Mouse (Mus musculus) megakaryocyte, embryonic 14.5 days (primary cell): ENCODE measurements around the gene Akr1d1. TPM values are rescaled to one million over a fixed set of nuclear protein-coding genes. Genes with fewer than 3 reads are reported as not detected.

ENCODE experiments used
- H3K27me3 ChIP-seq: replicated peaks from 2 replicates; pipeline ENCODE3; 2012; ENCODE audit warnings: inconsistent platforms
- H3K36me3 ChIP-seq: replicated peaks from 2 replicates; pipeline ENCODE3; 2012; ENCODE audit warnings: low read length, inconsistent platforms, mixed read lengths
- H3K4me1 ChIP-seq: 2 replicates; pipeline ENCODE4 v1.6.1; 2012; ENCODE audit warnings: inconsistent platforms
- H3K4me3 ChIP-seq: replicated peaks from 2 replicates; pipeline ENCODE3; 2012; ENCODE audit warnings: moderate library complexity, mild to moderate bottlenecking, inconsistent platforms
- H3K9me3 ChIP-seq: 2 replicates; pipeline ENCODE4 v1.6.1; 2012; ENCODE audit warnings: inconsistent platforms
- FLI1 ChIP-seq: IDR thresholded peaks from 2 replicates; pipeline ENCODE4 v1.6.1; 2012; ENCODE audit warnings: low read length, inconsistent platforms, mixed read lengths
- GATA1 ChIP-seq: IDR thresholded peaks from 3 replicates; pipeline ENCODE4 v1.6.1; 2012; ENCODE audit warnings: mixed read lengths, low read length, inconsistent platforms, borderline replicate concordance
- polyA plus RNA-seq: library from polyadenylated mRNA; stranded (reverse); fragments of >175 nt; gene quantifications from 2 replicates; pipeline ENCODE4 v1.2.3, GENCODE M21; 2012; ENCODE audit warnings: low replicate concordance; ENCODE audit not compliant: insufficient read depth

The Akr1d1 gene
- polyA plus RNA-seq, 1 experiment, result not detected

DNA sequence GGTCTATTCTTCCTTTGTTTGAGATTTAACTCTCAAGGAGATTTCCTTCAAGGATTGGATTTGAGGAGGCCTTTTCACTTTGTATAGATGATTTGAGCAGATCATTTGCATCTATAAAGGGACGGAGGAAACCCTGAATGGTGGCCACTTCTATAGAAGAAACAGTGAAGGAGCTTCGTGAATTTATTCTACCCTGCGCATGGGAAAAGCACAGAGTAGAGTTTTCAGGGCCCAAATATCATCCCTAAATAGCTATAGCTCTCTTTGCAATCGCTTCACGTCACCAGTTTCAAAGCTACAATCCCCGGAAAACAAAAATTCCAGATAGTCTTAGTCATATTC is 63.0 kb downstream of the Akr1d1 start:
- no peaks in the 10 kb centered on the region for H3K36me3 ChIP-seq
- 0 out of 2 replicates have a peak, but pooled peaks cover 6% of the 10 kb centered on the region for H3K9me3 ChIP-seq
- no peak for TF ChIP-seq FLI1
- H3K4me1 ChIP-seq, result peaks cover 5% of the 10 kb centered on the region; the same call in 1 of the 2 replicates
- H3K27me3 ChIP-seq, result no peaks in the 10 kb centered on the region
- no peak overlapping the region for H3K4me3 ChIP-seq

DNA sequence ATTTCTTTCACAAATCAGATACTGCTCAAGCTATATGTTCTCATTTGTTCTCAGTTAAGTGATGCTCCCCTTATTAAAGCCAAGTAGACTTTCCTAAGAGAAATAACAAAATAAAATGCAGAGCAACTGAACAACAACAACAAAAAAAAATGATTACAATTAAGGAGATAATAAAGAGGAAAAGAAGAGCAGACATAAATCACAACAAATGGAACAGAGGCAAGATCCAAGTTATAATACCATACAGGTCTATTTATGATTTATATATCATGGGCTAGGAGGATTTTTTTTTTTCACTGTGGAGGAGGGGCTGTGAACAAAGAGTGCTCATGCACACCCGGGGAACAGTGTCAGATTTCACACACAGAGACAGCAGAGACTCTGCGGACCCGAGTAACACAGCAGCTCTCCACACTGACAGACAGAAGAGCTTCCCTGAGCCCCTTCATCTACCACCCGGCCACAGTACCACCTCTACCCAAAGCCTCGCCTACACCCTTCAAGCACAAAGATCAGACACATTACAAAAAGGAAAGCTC is 63.6 kb downstream of the Akr1d1 start:
- no peak overlapping the region for H3K4me3 ChIP-seq
- H3K27me3 ChIP-seq, result no peaks in the 10 kb centered on the region
- TF ChIP-seq GATA1, result no peak
- TF ChIP-seq FLI1, result no peak
- no peaks in the 10 kb centered on the region for H3K36me3 ChIP-seq
- H3K9me3 ChIP-seq, result 0 out of 2 replicates have a peak, but pooled peaks cover 6% of the 10 kb centered on the region
- H3K4me1 ChIP-seq, result peaks cover 5% of the 10 kb centered on the region; the same call in 1 of the 2 replicates

DNA sequence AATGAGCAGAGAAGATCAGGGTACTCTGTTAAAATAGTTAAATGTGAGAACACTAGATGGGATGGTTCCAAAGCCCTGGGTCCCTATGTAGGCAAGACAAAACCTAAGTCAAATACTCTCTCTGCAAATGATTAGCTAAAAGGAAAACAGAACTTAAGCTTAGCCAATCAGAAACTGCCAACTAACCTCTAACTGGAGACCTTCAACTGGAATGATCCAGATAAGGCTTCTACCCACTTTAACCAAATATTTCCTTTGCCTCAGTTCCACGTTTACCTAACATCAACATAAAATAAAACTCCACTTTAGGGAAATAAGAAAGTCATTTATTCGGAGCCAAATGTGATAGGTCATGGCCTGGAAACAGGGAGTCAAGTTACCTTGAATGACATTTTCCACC is 67.1 kb downstream of the Akr1d1 start:
- peaks cover 8% of the 10 kb centered on the region; the same call in 1 of the 2 replicates for H3K4me1 ChIP-seq
- no peaks in the 10 kb centered on the region for H3K27me3 ChIP-seq
- H3K36me3 ChIP-seq, result no peaks in the 10 kb centered on the region
- no peak overlapping the region for H3K4me3 ChIP-seq
- TF ChIP-seq FLI1 (no peak), GATA1 (no peak)
- 0 out of 2 replicates have a peak, but pooled peaks cover 4% of the 10 kb centered on the region for H3K9me3 ChIP-seq

DNA sequence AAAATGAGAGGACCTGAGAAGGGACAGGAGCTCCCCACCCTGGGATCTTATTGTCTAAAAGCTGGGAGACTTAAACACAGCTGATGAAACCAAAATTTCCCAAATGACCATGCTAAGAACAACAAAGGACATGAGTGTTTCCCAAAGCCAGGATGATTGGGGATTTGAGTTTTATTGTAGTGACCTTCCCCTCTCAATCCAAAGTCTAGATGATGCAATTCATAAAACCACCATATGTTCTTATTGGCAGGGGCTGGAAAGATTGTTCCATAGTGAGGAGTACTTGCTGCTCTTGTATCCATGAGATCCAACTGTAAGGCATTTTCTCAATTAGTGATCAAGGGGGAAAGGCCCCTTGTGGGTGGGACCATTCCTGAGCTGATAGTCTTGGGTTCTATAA is 68.1 kb downstream of the Akr1d1 start:
- peaks cover 11% of the 10 kb centered on the region; the same call in 1 of the 2 replicates for H3K4me1 ChIP-seq
- no peaks in the 10 kb centered on the region for H3K27me3 ChIP-seq
- no peak overlapping the region for H3K4me3 ChIP-seq
- no peaks in the 10 kb centered on the region for H3K9me3 ChIP-seq
- TF ChIP-seq FLI1, result no peak
- TF ChIP-seq GATA1, result no peak
- H3K36me3 ChIP-seq, result no peaks in the 10 kb centered on the region

DNA sequence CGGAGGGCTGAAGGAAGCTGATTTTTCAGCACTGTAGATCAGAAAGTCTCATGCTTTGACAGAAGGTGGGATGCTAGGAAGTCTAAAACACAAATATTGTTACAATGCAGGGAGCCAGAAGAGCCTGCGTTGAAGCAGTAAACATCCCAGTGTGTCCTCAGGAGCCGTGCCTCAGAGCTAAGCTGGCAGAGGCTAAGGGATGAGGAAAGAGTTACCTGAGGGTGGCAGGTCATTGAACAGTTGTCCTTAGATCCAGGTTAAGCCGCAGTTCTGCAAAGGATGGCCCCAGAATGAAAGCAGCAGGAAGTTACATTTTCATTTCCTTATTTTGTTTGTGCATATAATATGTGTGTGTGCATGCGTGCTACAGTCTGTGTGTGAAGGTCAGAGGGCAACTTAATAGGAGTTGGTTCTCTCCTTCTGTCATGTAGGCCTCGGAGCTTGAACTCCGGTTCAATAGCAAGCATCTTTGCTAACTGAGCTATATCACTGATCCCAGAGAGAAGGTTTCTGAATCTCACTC is 71.1 kb downstream of the Akr1d1 start:
- no peaks in the 10 kb centered on the region for H3K27me3 ChIP-seq

DNA sequence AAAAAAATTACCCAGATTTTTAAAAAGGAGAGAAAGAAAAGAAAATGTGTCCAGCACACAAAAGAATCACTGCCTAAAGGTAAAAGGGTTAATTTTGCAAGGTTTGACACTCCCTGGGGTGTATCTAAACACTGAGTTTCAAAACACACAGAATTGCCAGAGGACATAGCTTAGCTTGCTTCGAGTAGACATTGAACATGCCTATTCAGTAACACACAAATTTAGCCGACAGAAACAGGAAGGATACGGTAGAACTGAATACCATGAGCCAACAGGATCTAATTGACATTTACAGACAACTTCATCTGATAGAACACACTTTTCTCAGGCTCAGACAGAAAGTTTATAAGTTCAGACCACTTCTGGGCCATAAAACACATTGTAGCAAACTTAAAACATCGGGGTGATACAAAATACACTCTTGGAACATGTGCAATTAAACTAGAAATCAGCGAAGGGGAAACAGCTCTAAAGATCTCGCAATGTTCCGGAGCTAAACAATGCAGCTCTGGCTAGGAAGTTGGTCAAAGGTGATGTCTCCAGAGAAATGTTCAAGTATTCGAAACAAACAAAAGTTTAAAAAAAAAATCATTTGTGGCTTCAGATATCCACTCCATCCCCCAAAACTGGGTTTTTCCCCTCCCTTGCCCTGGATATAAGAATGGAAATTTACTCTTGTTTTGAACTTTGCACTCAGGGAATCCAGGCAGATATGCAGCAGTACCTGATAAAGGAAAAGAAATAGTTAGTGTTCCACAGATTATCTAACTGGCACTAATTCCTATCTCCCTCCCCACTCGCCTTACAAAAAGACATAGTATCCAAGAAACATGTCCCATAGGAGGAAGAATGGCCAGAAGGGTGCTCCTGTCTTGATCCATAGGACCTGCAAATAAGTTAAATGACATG is 73.1 kb downstream of the Akr1d1 start:
- Histone ChIP-seq H3K36me3 (no peaks in the 10 kb centered on the region), H3K9me3 (no peaks in the 10 kb centered on the region), H3K4me3 (no peak overlapping the region), H3K27me3 (no peaks in the 10 kb centered on the region), H3K4me1 (peaks cover 15% of the 10 kb centered on the region)
- TF ChIP-seq GATA1, result no peak
- TF ChIP-seq FLI1, result no peak

More for the DNA sequence above, 71.1 kb downstream of the Akr1d1 start:
- Histone ChIP-seq H3K36me3 (no peaks in the 10 kb centered on the region), H3K9me3 (no peaks in the 10 kb centered on the region), H3K4me1 (peaks cover 7% of the 10 kb centered on the region; the same call in 1 of the 2 replicates), H3K4me3 (no peak overlapping the region)
- TF ChIP-seq GATA1, result no peak
- TF ChIP-seq FLI1, result no peak

DNA sequence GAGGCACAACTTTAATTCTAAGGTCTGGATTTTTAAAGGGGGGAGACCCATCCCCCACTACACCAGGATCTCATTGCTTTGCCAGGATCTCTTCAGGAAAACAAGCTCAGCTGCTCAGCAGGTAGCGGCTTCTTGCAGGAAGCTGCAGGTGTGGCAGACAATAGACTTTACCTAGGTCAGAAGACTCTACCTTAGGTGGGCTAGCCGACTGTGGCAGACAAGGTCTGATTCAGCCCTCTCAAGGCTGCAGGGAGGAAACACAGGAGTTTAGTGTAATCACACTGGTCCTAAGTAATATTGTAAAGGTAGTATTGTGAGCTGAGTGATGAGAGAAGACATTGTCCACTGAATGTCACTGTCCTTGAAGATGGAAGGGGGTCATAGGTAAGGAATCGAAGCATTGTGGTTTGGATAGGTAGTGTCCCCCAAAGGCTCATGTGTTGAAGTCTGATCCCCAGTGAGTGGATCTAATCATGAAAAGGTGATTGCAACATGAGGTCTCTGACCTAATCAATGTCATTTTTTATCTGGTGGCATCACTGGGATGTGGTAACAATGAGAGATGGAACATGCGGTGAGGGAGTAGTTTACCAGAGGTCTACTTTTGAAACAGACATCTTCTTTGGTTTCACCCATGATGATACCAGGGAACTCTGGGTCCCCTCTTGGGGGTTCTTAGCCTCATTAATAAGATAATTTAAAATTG is 74.4 kb downstream of the Akr1d1 start:
- Histone ChIP-seq H3K27me3 (no peaks in the 10 kb centered on the region), H3K4me1 (peaks cover 21% of the 10 kb centered on the region), H3K36me3 (no peaks in the 10 kb centered on the region), H3K9me3 (no peaks in the 10 kb centered on the region), H3K4me3 (no peak overlapping the region)
- TF ChIP-seq FLI1, result no peak
- TF ChIP-seq GATA1, result no peak

DNA sequence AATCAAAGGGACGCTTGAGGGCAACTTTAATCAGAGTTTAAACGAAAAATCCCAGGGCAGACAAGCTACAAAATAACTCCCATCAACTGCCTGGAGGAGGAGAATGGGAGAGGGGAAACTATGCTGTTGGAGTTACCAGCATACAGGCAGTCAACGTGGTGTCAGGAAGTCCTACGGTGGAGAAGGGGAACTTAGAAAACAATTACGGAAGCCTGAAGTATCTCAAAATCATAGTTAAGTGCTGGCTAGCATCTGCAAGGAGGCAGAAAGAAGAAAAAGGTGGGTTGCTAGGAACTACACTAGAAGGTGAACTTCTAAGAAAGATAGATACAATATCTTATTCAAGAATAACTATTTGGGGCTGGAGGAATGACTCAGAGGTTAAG is 74.9 kb downstream of the Akr1d1 start:
- H3K9me3 ChIP-seq, result no peaks in the 10 kb centered on the region
- H3K36me3 ChIP-seq, result no peaks in the 10 kb centered on the region
- no peaks in the 10 kb centered on the region for H3K27me3 ChIP-seq
- H3K4me1 ChIP-seq, result peaks cover 21% of the 10 kb centered on the region
- H3K4me3 ChIP-seq, result no peak overlapping the region
- TF ChIP-seq FLI1 (no peak), GATA1 (no peak)

DNA sequence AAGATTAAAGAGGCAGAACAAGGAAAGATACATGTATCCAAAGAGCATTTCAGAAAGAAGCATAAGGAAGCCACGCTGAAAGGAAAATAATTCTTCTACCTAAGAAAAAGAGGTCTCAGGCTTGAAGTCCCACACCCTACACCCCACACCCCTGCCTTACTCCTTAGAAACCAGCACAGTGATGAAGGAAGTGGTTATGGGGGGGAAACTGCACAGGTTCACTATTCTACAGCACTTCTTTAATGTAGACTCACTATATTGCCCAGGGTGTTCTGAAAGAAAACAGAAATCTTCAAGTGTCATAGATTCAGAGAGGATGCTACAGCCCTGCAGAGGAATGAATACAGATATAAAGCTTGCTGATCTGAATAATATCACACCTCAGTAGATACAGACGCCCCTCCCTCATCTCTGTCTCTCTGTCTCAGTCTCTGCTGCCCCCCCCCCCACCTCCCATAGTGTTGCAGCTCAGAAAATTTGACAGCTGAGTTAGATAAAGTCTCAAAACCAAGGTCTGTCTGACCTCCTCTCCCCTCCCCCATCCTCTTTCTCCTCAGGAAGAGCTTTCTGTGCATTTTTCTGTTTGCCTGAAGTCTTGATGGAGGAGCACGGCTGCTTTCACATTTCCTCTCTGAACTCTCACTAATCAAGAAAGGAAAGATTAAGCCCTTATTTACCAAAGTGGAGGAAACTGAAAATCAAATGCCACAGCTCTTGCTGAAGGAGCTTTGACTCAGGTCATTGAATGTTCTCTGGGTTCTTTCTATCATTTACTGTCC is 77.7 kb downstream of the Akr1d1 start:
- peaks cover 12% of the 10 kb centered on the region for H3K9me3 ChIP-seq
- peaks cover 3% of the 10 kb centered on the region for H3K36me3 ChIP-seq
- H3K4me1 ChIP-seq, result peaks cover 21% of the 10 kb centered on the region
- TF ChIP-seq FLI1 (no peak), GATA1 (no peak)
- no peak overlapping the region for H3K4me3 ChIP-seq
- H3K27me3 ChIP-seq, result no peaks in the 10 kb centered on the region
